Mouse (Mus musculus): Measurements from ENCODE around the gene Fau. TPM values are rescaled to one million over a fixed set of nuclear protein-coding genes. Genes with fewer than 3 reads are reported as not detected.

Fau gene
- polyA plus RNA-seq, 1 experiment from 2014 or later = 563 TPM

DNA sequence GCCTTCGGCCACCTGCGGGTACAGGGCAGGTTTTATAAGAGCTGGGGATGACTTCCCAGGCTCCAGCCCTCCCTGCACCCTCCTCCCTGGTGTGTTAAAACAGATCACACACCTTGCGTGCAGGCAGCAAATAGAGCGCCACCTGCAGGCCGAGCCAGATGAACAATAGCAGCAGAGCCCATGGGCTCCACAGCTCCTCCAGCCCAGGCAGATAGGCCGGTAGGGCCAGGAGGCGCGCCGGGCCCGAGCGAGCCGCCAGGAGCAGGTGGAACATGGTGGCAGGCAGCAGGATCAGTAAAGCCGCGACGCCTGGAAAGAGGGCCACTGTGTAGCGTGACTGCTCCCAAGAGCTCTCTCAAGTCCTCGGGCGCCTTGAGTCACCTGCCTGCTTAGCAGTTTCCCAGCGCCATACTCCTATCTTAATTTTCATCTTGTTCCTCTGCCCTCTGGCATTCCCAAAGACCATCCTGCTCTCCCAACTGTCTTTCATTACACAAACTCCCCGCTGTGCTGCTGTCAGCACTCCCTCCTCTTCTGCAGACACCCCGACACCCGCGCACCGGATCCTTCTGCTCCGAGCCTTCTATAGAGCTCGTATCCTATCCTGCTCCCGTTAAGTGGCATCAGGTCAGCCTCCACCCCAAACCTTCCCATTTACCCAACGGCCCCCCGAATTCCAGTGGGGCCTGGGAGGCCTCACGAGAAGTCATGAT, 9.5 kb downstream of the Fau start:
- H3K9ac ChIP-seq (replicated peaks; ENCODE audit: low read depth, low read length) = peak overlapping the region; percentile 57
- H3K27me3 ChIP-seq (ENCODE audit: control insufficient read depth, insufficient read depth, low read length) = no peaks in the 10 kb centered on the region
- H3K4me2 ChIP-seq (ENCODE audit: low read depth, low read length) = peak overlapping the region; percentile 96
- WGBS = under 1% methylated on average over 30 of the region's 30 CpGs
- peak; percentile 75 for ATAC-seq (ENCODE audit: low read depth)
- H3K9me3 ChIP-seq (ENCODE audit: control insufficient read depth, low read length) = no peaks in the 10 kb centered on the region
- peaks cover 21% of the 10 kb centered on the region for H3K4me1 ChIP-seq (ENCODE audit: control insufficient read depth, insufficient read depth, low read length)
- peak overlapping the region; percentile 47 for H3K4me3 ChIP-seq (ENCODE audit: low read depth, low read length)
- peaks cover 12% of the 10 kb centered on the region for H3K36me3 ChIP-seq (ENCODE audit: control insufficient read depth, insufficient read depth, low read length)
- H3K27ac ChIP-seq (ENCODE audit: low read depth, low read length) = peak overlapping the region; percentile 87

DNA sequence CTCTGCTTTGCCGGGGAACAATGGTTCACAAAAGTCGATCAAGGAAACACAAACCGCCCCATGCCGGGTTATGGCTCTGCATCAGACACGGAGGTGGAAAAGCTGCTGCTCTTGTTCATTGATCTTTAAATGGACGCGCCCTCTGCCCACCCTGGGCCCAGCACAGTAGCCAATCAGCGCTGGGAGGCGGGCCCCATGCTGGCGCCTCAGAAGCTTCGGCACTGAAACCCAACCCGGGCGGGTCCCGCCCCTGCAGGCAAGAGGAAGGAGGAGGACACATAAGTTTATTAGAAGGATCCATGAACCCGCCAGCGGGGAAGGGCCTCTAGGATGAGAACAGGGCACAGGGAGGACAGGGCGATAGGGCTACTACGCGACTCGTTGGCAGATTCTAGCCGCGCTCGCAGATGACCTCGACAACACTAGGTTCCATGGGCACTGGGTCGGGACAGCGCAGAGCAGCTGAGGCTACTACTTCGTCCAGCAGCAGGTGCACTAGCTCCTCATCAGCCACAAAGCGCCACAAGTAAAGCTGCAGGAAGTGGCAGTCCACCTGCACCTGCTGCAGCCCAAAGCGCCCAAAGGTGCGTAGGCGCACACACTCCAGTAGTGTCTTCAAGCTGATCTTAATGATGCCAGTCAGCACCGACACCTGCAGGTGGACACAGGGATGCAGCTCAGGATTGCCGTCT, 10.2 kb downstream of the Fau start, which contains the start of gene Tm7sf2:
Tm7sf2 (minus strand) TSS at position 650 of the 692 bp plus-strand sequence.
- no peaks in the 10 kb centered on the region for H3K9me3 ChIP-seq (ENCODE audit: control insufficient read depth, low read length)
- H3K27me3 ChIP-seq (ENCODE audit: control insufficient read depth, insufficient read depth, low read length) = no peaks in the 10 kb centered on the region
- H3K4me2 ChIP-seq (ENCODE audit: low read depth, low read length) = peak within 1 kb of the TSS; percentile 96
- peak; percentile 89 for ATAC-seq (ENCODE audit: low read depth)
- peaks cover 15% of the 10 kb centered on the region; the same call in 1 of the 2 replicates for H3K4me1 ChIP-seq (ENCODE audit: control insufficient read depth, insufficient read depth, low read length)
- peaks cover 15% of the 10 kb centered on the region for H3K36me3 ChIP-seq (ENCODE audit: control insufficient read depth, insufficient read depth, low read length)
- H3K4me3 ChIP-seq (ENCODE audit: low read depth, low read length) = peak within 1 kb of the TSS; percentile 47
- peak within 1 kb of the TSS; percentile 57 for H3K9ac ChIP-seq (replicated peaks; ENCODE audit: low read depth, low read length)
- WGBS = 7% methylated on average over 33 of the region's 33 CpGs
- peak within 1 kb of the TSS; percentile 87 for H3K27ac ChIP-seq (ENCODE audit: low read depth, low read length)

GRCm38 (mm10) chr19:6068951-6069350, 11.3 kb downstream of the Fau start:
- no peaks in the 10 kb centered on the region for H3K9me3 ChIP-seq (ENCODE audit: control insufficient read depth, low read length)
- H3K27me3 ChIP-seq (ENCODE audit: control insufficient read depth, insufficient read depth, low read length) = no peaks in the 10 kb centered on the region
- peaks cover 15% of the 10 kb centered on the region; the same call in 1 of the 2 replicates for H3K4me1 ChIP-seq (ENCODE audit: control insufficient read depth, insufficient read depth, low read length)
- 89% methylated on average over 4 of the region's 4 CpGs for WGBS
- peaks cover 15% of the 10 kb centered on the region for H3K36me3 ChIP-seq (ENCODE audit: control insufficient read depth, insufficient read depth, low read length)
- no peak overlapping the region for H3K4me3 ChIP-seq (ENCODE audit: low read depth, low read length)
- H3K9ac ChIP-seq (replicated peaks; ENCODE audit: low read depth, low read length) = no peak overlapping the region
- no peak for ATAC-seq (ENCODE audit: low read depth)
- H3K27ac ChIP-seq (ENCODE audit: low read depth, low read length) = no peak overlapping the region
- no peak overlapping the region for H3K4me2 ChIP-seq (ENCODE audit: low read depth, low read length)

DNA sequence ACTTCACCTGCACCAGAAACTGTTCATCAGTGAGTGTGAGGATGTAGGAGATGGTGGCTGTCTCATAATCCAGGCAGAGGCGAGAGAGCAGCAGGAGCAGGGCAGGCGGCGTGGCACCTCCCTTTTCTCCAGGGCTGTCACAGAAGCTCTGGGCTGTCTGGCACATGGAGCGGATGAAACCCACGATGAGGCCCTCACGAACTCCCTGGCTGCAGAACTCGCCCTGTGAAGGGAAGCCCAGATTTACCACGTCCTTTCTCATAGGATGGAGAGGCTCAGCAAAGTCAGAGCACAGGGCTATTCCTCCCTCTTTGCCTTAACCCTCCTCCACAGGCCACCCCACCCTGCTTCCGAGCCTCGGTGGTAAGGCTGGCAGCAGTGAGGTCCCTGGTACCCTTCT, 12.2 kb downstream of the Fau start:
- H3K36me3 ChIP-seq (ENCODE audit: control insufficient read depth, insufficient read depth, low read length) = peaks cover 18% of the 10 kb centered on the region
- WGBS = 97% methylated on average over 10 of the region's 10 CpGs

DNA sequence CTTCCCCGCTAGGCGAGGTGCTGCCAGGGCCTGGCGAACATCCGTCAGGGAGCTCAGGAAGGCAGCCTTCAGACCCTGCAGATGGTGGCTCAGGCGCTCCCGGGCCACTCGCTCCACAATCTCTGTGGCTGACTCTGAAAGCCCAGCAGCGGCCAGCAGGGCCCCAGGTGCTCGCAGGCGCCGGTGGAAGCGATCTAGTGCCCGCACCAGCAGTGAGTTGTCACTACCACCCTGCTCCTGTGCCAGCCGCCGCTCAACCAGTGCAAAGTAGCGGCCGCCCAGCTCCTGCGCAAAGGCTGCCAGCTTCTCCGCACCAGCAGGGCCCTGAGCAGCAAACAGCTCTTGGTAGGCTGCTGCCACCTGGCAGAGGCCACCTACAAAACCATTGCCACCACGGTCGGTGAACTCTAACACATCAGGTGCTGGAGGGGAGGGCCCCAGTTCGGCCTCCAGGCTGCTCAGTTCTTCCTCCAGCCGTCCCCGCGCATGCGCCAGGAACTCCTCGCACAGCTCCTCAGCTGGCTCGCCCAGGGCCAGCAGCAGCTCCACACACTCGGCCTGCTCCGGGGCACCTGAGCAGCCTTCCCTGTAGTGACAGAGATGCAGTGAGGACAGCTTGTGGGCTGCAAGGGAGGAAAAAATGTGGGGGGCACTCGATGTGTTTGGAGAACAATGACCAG, 13.1 kb downstream of the Fau start:
- H3K36me3 ChIP-seq (ENCODE audit: control insufficient read depth, insufficient read depth, low read length) = peaks cover 18% of the 10 kb centered on the region
- no peak overlapping the region for H3K27ac ChIP-seq (ENCODE audit: low read depth, low read length)
- no peak for ATAC-seq (ENCODE audit: low read depth)
- H3K4me3 ChIP-seq (ENCODE audit: low read depth, low read length) = no peak overlapping the region
- H3K4me1 ChIP-seq (ENCODE audit: control insufficient read depth, insufficient read depth, low read length) = peaks cover 15% of the 10 kb centered on the region; the same call in 1 of the 2 replicates
- no peaks in the 10 kb centered on the region for H3K9me3 ChIP-seq (ENCODE audit: control insufficient read depth, low read length)
- 93% methylated on average over 31 of the region's 31 CpGs for WGBS
- no peak overlapping the region for H3K9ac ChIP-seq (replicated peaks; ENCODE audit: low read depth, low read length)
- H3K4me2 ChIP-seq (ENCODE audit: low read depth, low read length) = no peak overlapping the region
- H3K27me3 ChIP-seq (ENCODE audit: control insufficient read depth, insufficient read depth, low read length) = no peaks in the 10 kb centered on the region

More for the DNA sequence above, 12.2 kb downstream of the Fau start:
- no peak overlapping the region for H3K4me2 ChIP-seq (ENCODE audit: low read depth, low read length)
- H3K9ac ChIP-seq (replicated peaks; ENCODE audit: low read depth, low read length) = no peak overlapping the region
- no peak overlapping the region for H3K27ac ChIP-seq (ENCODE audit: low read depth, low read length)
- no peak overlapping the region for H3K4me3 ChIP-seq (ENCODE audit: low read depth, low read length)
- peaks cover 15% of the 10 kb centered on the region; the same call in 1 of the 2 replicates for H3K4me1 ChIP-seq (ENCODE audit: control insufficient read depth, insufficient read depth, low read length)
- no peak for ATAC-seq (ENCODE audit: low read depth)
- no peaks in the 10 kb centered on the region for H3K27me3 ChIP-seq (ENCODE audit: control insufficient read depth, insufficient read depth, low read length)
- H3K9me3 ChIP-seq (ENCODE audit: control insufficient read depth, low read length) = no peaks in the 10 kb centered on the region

- H3K27me3 ChIP-seq (ENCODE audit: control insufficient read depth, insufficient read depth, low read length) = no peaks in the 10 kb centered on the region
- H3K9me3 ChIP-seq (ENCODE audit: control insufficient read depth, low read length) = no peaks in the 10 kb centered on the region
- peaks cover 18% of the 10 kb centered on the region for H3K36me3 ChIP-seq (ENCODE audit: control insufficient read depth, insufficient read depth, low read length)
- no peak for ATAC-seq (ENCODE audit: low read depth)
- no peak overlapping the region for H3K4me3 ChIP-seq (ENCODE audit: low read depth, low read length)
- H3K4me2 ChIP-seq (ENCODE audit: low read depth, low read length) = no peak overlapping the region
- no peak overlapping the region for H3K27ac ChIP-seq (ENCODE audit: low read depth, low read length)
- no peak overlapping the region for H3K9ac ChIP-seq (replicated peaks; ENCODE audit: low read depth, low read length)
- peaks cover 15% of the 10 kb centered on the region for H3K4me1 ChIP-seq (ENCODE audit: control insufficient read depth, insufficient read depth, low read length)
- WGBS = 95% methylated on average over 19 of the region's 19 CpGs
Observed at GRCm38 (mm10) chr19:6071261-6071660, 13.6 kb downstream of the Fau start.

DNA sequence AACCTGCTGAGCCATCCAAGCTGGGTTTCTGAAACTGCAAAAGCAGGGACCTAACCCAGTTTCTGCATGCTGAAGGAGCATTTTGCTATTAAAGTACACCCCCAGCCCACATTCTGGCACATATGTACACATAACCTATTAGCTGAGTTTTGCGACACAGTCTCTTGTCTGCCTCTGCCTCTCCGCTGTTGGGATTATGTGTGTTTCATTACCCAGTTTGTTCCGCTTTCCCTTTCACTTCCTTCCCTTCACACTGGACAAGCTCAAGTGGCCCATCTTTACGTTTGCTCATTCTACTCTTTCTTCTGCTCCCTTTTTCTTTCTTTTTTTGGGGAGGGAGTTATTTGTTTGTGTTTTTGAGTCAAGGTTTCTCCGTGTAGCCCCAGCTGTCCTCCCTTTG, 16.2 kb downstream of the Fau start:
- ATAC-seq (ENCODE audit: low read depth) = no peak
- Histone ChIP-seq H3K36me3 (ENCODE audit: control insufficient read depth, insufficient read depth, low read length) (peaks cover 18% of the 10 kb centered on the region), H3K4me1 (ENCODE audit: control insufficient read depth, insufficient read depth, low read length) (peaks cover 11% of the 10 kb centered on the region), H3K9ac (replicated peaks; ENCODE audit: low read depth, low read length) (no peak overlapping the region), H3K27ac (ENCODE audit: low read depth, low read length) (no peak overlapping the region), H3K4me3 (ENCODE audit: low read depth, low read length) (no peak overlapping the region), H3K27me3 (ENCODE audit: control insufficient read depth, insufficient read depth, low read length) (no peaks in the 10 kb centered on the region), H3K4me2 (ENCODE audit: low read depth, low read length) (no peak overlapping the region), H3K9me3 (ENCODE audit: control insufficient read depth, low read length) (no peaks in the 10 kb centered on the region)
- WGBS = 88% methylated on average over 5 of the region's 5 CpGs

- H3K36me3 ChIP-seq (ENCODE audit: control insufficient read depth, insufficient read depth, low read length) = peaks cover 20% of the 10 kb centered on the region
- WGBS = under 1% methylated on average over 33 of the region's 33 CpGs
- H3K4me1 ChIP-seq (ENCODE audit: control insufficient read depth, insufficient read depth, low read length) = peaks cover 11% of the 10 kb centered on the region
- H3K9ac ChIP-seq (replicated peaks; ENCODE audit: low read depth, low read length) = peak within 1 kb of the TSS; percentile 67
- H3K4me3 ChIP-seq (ENCODE audit: low read depth, low read length) = peak within 1 kb of the TSS; percentile 68
- H3K4me2 ChIP-seq (ENCODE audit: low read depth, low read length) = peak within 1 kb of the TSS; percentile 75
- peak; percentile 89 for ATAC-seq (ENCODE audit: low read depth)
- peak within 1 kb of the TSS; percentile 81 for H3K27ac ChIP-seq (ENCODE audit: low read depth, low read length)
- no peaks in the 10 kb centered on the region for H3K27me3 ChIP-seq (ENCODE audit: control insufficient read depth, insufficient read depth, low read length)
- H3K9me3 ChIP-seq (ENCODE audit: control insufficient read depth, low read length) = no peaks in the 10 kb centered on the region
Observed at GRCm38 (mm10) chr19:6076564-6077393, 19.1 kb downstream of the Fau start, which contains the start of gene Vps51. Gene Vps51, minus strand, starts transcription at chr19:6077231.

Measured in neural tube, embryonic 14.5 days (tissue).